Comparison of ENCODE assay signal across 31 mouse cellular contexts in the genomic region with DNA sequence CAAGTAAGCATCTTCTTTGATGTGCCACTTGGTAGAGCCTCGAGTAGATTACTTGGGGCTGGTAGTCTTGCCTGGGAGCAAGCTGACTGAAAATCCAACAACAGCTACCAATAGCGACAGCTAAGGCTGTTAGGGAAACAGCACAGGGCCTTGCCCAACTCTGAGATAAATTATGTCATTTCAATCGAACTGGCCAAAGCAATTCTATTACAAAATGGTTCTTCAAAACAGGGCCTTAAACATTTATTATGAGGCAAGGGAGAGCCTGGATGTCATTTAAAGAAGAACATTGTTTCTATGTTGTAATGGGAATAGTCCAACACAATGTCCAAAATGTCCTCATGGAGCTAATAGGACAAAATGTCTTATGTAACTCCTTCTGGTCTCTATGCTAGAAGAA. TPM values are rescaled to one million over a fixed set of nuclear protein-coding genes. Genes with fewer than 3 reads are reported as not detected.
"Had no signal": no experiment of that assay in that cellular context is flagged by ENCODE, and none has a peak within 500 bp of the region (broad histone marks: within the 10 kb centered on the region; RNA-seq: fewer than 3 reads in every experiment).

No protein-coding gene starts in this region.

- DNase-seq: left cerebral cortex, postnatal 4 days; liver; liver, embryonic 13.5 days; liver, postnatal 0 days; lung, adult 18-20 months; lung, adult 2 months; lung, embryonic 14.5 days; lung, postnatal 10 days; lung, postnatal 14 days; lung, postnatal 36 days; lung, postnatal 4 days; midbrain, embryonic 14.5 days had no signal

- H3K4me1 ChIP-seq: limb, embryonic 15.5 days; liver, embryonic 12.5 days; liver, embryonic 13.5 days; liver, embryonic 15.5 days; lung, embryonic 15.5 days; megakaryocyte, embryonic 14.5 days had no signal

- H3K27me3 ChIP-seq: limb, embryonic 12.5 days; limb, embryonic 13.5 days; limb, embryonic 15.5 days; liver, embryonic 12.5 days; liver, embryonic 13.5 days; liver, embryonic 15.5 days; lung, embryonic 15.5 days; megakaryocyte, embryonic 14.5 days; midbrain, embryonic 12.5 days; midbrain, embryonic 15.5 days had no signal

- H3K27ac ChIP-seq: left cerebral cortex, adult 2 months; limb, embryonic 10.5 days; limb, embryonic 12.5 days; limb, embryonic 13.5 days; limb, embryonic 15.5 days; liver, embryonic 12.5 days; liver, embryonic 13.5 days; liver, embryonic 14.5 days; liver, embryonic 15.5 days; lung, embryonic 15.5 days; macrophage; midbrain, embryonic 10.5 days; midbrain, embryonic 12.5 days; midbrain, embryonic 15.5 days had no signal

- H3K9me3 ChIP-seq: limb, embryonic 10.5 days; limb, embryonic 12.5 days; limb, embryonic 13.5 days; limb, embryonic 15.5 days; liver, embryonic 12.5 days; liver, embryonic 13.5 days; liver, embryonic 15.5 days; lung, embryonic 15.5 days; megakaryocyte, embryonic 14.5 days; midbrain, embryonic 10.5 days; midbrain, embryonic 12.5 days; midbrain, embryonic 15.5 days had no signal

- H3K4me3 ChIP-seq: left cerebral cortex, adult 2 months; limb, embryonic 10.5 days; limb, embryonic 12.5 days; limb, embryonic 13.5 days; limb, embryonic 15.5 days; liver, embryonic 12.5 days; liver, embryonic 13.5 days; liver, embryonic 15.5 days; lung, embryonic 15.5 days; megakaryocyte, embryonic 14.5 days; midbrain, embryonic 10.5 days; midbrain, embryonic 12.5 days; midbrain, embryonic 15.5 days; myocyte had no signal

- H3K9ac ChIP-seq: limb, embryonic 12.5 days; limb, embryonic 13.5 days; limb, embryonic 15.5 days; liver, embryonic 12.5 days; liver, embryonic 13.5 days; liver, embryonic 14.5 days; liver, embryonic 15.5 days; liver, postnatal 0 days; lung, embryonic 14.5 days; lung, embryonic 15.5 days; midbrain, embryonic 12.5 days; midbrain, embryonic 15.5 days had no signal

- H3K4me2 ChIP-seq: limb, embryonic 12.5 days; limb, embryonic 13.5 days; limb, embryonic 15.5 days; liver, embryonic 11.5 days; liver, embryonic 12.5 days; liver, embryonic 13.5 days; liver, embryonic 15.5 days; lung, embryonic 14.5 days; lung, embryonic 15.5 days; midbrain, embryonic 12.5 days; midbrain, embryonic 15.5 days had no signal

- ATAC-seq: liver, embryonic 12.5 days; liver, postnatal 0 days; lung, postnatal 0 days; midbrain, embryonic 15.5 days; midbrain, embryonic 16.5 days had no signal

- H3K36me3 ChIP-seq: limb, embryonic 10.5 days; limb, embryonic 12.5 days; limb, embryonic 13.5 days; limb, embryonic 15.5 days; liver, embryonic 12.5 days; liver, embryonic 13.5 days; liver, embryonic 15.5 days; lung, embryonic 15.5 days; midbrain, embryonic 10.5 days; midbrain, embryonic 12.5 days; midbrain, embryonic 15.5 days had no signal

RNA-seq across cellular contexts. Expression of a gene that starts 35.1 kb away (rescaled TPM):
- polyA plus RNA-seq: liver, adult 2 months; lung, adult 2 months had no signal
